Mouse (Mus musculus): ENCODE measurements around the gene Fam222b. TPM values are rescaled to one million over a fixed set of nuclear protein-coding genes. Genes with fewer than 3 reads are reported as not detected.
A peak's percentile ranks its signal among the peaks of the same experiment; 100 is the strongest.

The Fam222b gene
- polyA plus RNA-seq, 1 experiment from 2014 or later = 10.6 TPM

GRCm38 (mm10) chr11:78083595-78083994, 10.9 kb upstream of the Fam222b start:
- H3K9ac ChIP-seq (ENCODE audit: low read depth, low read length) = no peak overlapping the region
- H3K36me3 ChIP-seq (ENCODE audit: control insufficient read depth, insufficient read depth) = no peaks in the 10 kb centered on the region
- WGBS = 22% methylated on average over 1 of the region's 1 CpGs
- no peak overlapping the region for H3K27ac ChIP-seq (ENCODE audit: low read depth, low read length)
- H3K4me2 ChIP-seq (replicated peaks; ENCODE audit: low read depth) = no peak overlapping the region
- no peak for TF ChIP-seq CTCF (IDR thresholded peaks at IDR 0.05; ENCODE audit: low read depth)
- H3K9me3 ChIP-seq (ENCODE audit: control insufficient read depth) = no peaks in the 10 kb centered on the region
- no peak overlapping the region for H3K4me3 ChIP-seq (ENCODE audit: low read depth, low read length)
- no peaks in the 10 kb centered on the region for H3K27me3 ChIP-seq (replicated peaks; ENCODE audit: control insufficient read depth, insufficient read depth, low read length)
- 0 out of 2 replicates have a peak, but pooled peaks cover 2% of the 10 kb centered on the region for H3K4me1 ChIP-seq (replicated peaks; ENCODE audit: control insufficient read depth, insufficient read depth, low read length)
- ATAC-seq = no peak

- H3K9ac ChIP-seq (ENCODE audit: low read depth, low read length) = no peak overlapping the region
- H3K4me2 ChIP-seq (replicated peaks; ENCODE audit: low read depth) = no peak overlapping the region
- no peaks in the 10 kb centered on the region for H3K27me3 ChIP-seq (replicated peaks; ENCODE audit: control insufficient read depth, insufficient read depth, low read length)
- TF ChIP-seq CTCF (IDR thresholded peaks at IDR 0.05; ENCODE audit: low read depth) = no peak
- H3K4me1 ChIP-seq (replicated peaks; ENCODE audit: control insufficient read depth, insufficient read depth, low read length) = no peaks in the 10 kb centered on the region
- H3K9me3 ChIP-seq (ENCODE audit: control insufficient read depth) = no peaks in the 10 kb centered on the region
- no peaks in the 10 kb centered on the region for H3K36me3 ChIP-seq (ENCODE audit: control insufficient read depth, insufficient read depth)
- no peak overlapping the region for H3K4me3 ChIP-seq (ENCODE audit: low read depth, low read length)
- H3K27ac ChIP-seq (ENCODE audit: low read depth, low read length) = no peak overlapping the region
- 70% methylated on average over 4 of the region's 4 CpGs for WGBS
- ATAC-seq = no peak
These were observed 7.5 kb upstream of the Fam222b start for GRCm38 (mm10) chr11:78086925-78087479.

GRCm38 (mm10) chr11:78087756-78088281, 6.6 kb upstream of the Fam222b start:
- no peaks in the 10 kb centered on the region for H3K36me3 ChIP-seq (ENCODE audit: control insufficient read depth, insufficient read depth)
- H3K9ac ChIP-seq (ENCODE audit: low read depth, low read length) = no peak overlapping the region
- H3K4me3 ChIP-seq (ENCODE audit: low read depth, low read length) = no peak overlapping the region
- no peaks in the 10 kb centered on the region for H3K9me3 ChIP-seq (ENCODE audit: control insufficient read depth)
- WGBS = 70% methylated on average over 5 of the region's 5 CpGs
- no peaks in the 10 kb centered on the region for H3K27me3 ChIP-seq (replicated peaks; ENCODE audit: control insufficient read depth, insufficient read depth, low read length)
- H3K27ac ChIP-seq (ENCODE audit: low read depth, low read length) = no peak overlapping the region
- no peak for TF ChIP-seq CTCF (IDR thresholded peaks at IDR 0.05; ENCODE audit: low read depth)
- H3K4me1 ChIP-seq (replicated peaks; ENCODE audit: control insufficient read depth, insufficient read depth, low read length) = no peaks in the 10 kb centered on the region
- no peak overlapping the region for H3K4me2 ChIP-seq (replicated peaks; ENCODE audit: low read depth)
- ATAC-seq = no peak

GRCm38 (mm10) chr11:78094137-78094503, 340 bp upstream of the Fam222b start:
- H3K27ac ChIP-seq (ENCODE audit: low read depth, low read length) = no peak overlapping the region
- TF ChIP-seq CTCF (IDR thresholded peaks at IDR 0.05; ENCODE audit: low read depth) = no peak
- H3K4me2 ChIP-seq (replicated peaks; ENCODE audit: low read depth) = peak overlapping the region; percentile 92
- H3K4me3 ChIP-seq (ENCODE audit: low read depth, low read length) = peak overlapping the region; percentile 82
- no peaks in the 10 kb centered on the region; the same call in 1 of the 2 replicates for H3K4me1 ChIP-seq (replicated peaks; ENCODE audit: control insufficient read depth, insufficient read depth, low read length)
- H3K36me3 ChIP-seq (ENCODE audit: control insufficient read depth, insufficient read depth) = no peaks in the 10 kb centered on the region
- peak overlapping the region; percentile 67 for H3K9ac ChIP-seq (ENCODE audit: low read depth, low read length)
- H3K9me3 ChIP-seq (ENCODE audit: control insufficient read depth) = no peaks in the 10 kb centered on the region
- ATAC-seq = no peak
- H3K27me3 ChIP-seq (replicated peaks; ENCODE audit: control insufficient read depth, insufficient read depth, low read length) = no peaks in the 10 kb centered on the region
- 48% methylated on average over 11 of the region's 11 CpGs for WGBS

GRCm38 (mm10) chr11:78095144-78095516, 670 bp downstream of the Fam222b start:
- TF ChIP-seq CTCF (IDR thresholded peaks at IDR 0.05; ENCODE audit: low read depth) = no peak
- Histone ChIP-seq H3K27ac (ENCODE audit: low read depth, low read length) (peak overlapping the region; percentile 57), H3K27me3 (replicated peaks; ENCODE audit: control insufficient read depth, insufficient read depth, low read length) (no peaks in the 10 kb centered on the region), H3K4me1 (replicated peaks; ENCODE audit: control insufficient read depth, insufficient read depth, low read length) (no peaks in the 10 kb centered on the region; the same call in 1 of the 2 replicates), H3K4me2 (replicated peaks; ENCODE audit: low read depth) (peak overlapping the region; percentile 92), H3K9me3 (ENCODE audit: control insufficient read depth) (no peaks in the 10 kb centered on the region), H3K4me3 (ENCODE audit: low read depth, low read length) (peak overlapping the region; percentile 82), H3K9ac (ENCODE audit: low read depth, low read length) (peak overlapping the region; percentile 67), H3K36me3 (ENCODE audit: control insufficient read depth, insufficient read depth) (no peaks in the 10 kb centered on the region)
- WGBS = 14% methylated on average over 5 of the region's 5 CpGs
- ATAC-seq = no peak

GRCm38 (mm10) chr11:78097077-78097476, 2.6 kb downstream of the Fam222b start:
- H3K27me3 ChIP-seq (replicated peaks; ENCODE audit: control insufficient read depth, insufficient read depth, low read length) = no peaks in the 10 kb centered on the region
- no peaks in the 10 kb centered on the region; the same call in 1 of the 2 replicates for H3K4me1 ChIP-seq (replicated peaks; ENCODE audit: control insufficient read depth, insufficient read depth, low read length)
- ATAC-seq = no peak
- peak overlapping the region; percentile 27; the same call in 1 of the 2 replicates for H3K9ac ChIP-seq (ENCODE audit: low read depth, low read length)
- no peaks in the 10 kb centered on the region for H3K9me3 ChIP-seq (ENCODE audit: control insufficient read depth)
- no peak overlapping the region for H3K4me3 ChIP-seq (ENCODE audit: low read depth, low read length)
- no peak overlapping the region for H3K27ac ChIP-seq (ENCODE audit: low read depth, low read length)
- 38% methylated on average over 3 of the region's 3 CpGs for WGBS
- no peak for TF ChIP-seq CTCF (IDR thresholded peaks at IDR 0.05; ENCODE audit: low read depth)
- H3K36me3 ChIP-seq (ENCODE audit: control insufficient read depth, insufficient read depth) = no peaks in the 10 kb centered on the region
- H3K4me2 ChIP-seq (replicated peaks; ENCODE audit: low read depth) = peak overlapping the region; percentile 37

Data from intestine, postnatal 0 days (tissue).